Mouse (Mus musculus) forebrain, postnatal 0 days (tissue): ENCODE results near the gene Snd1. TPM values are rescaled to one million over a fixed set of nuclear protein-coding genes. Genes with fewer than 3 reads are reported as not detected.

Experiments used
- ATAC-seq: fragments of 200-750 bp; cut with Nextera tagmentation; 2 replicates; pipeline ENCODE4 v1.8.0; 2017; ENCODE audit warnings: mild to moderate bottlenecking, moderate library complexity
- DNase-seq: peaks from one replicate; pipeline ENCODE4 v3.0.0-alpha.2; 2015
- H3K27ac ChIP-seq: fragments of 300-500 bp; sonication (generic); 2 replicates; pipeline ENCODE4 v1.5.1; 2014; ENCODE audit warnings: low read depth, mild to moderate bottlenecking, antibody characterized with exemption, low read length, moderate library complexity, mixed read lengths
- H3K27me3 ChIP-seq: fragments of 300-500 bp; sonication (generic); 2 replicates; pipeline ENCODE4 v1.6.1; 2014; ENCODE audit warnings: mild to moderate bottlenecking, low read length, mixed read lengths; ENCODE audit not compliant: insufficient read depth
- H3K36me3 ChIP-seq: fragments of 300-500 bp; sonication (generic); 2 replicates; pipeline ENCODE4 v1.6.1; 2014; ENCODE audit warnings: mild to moderate bottlenecking, moderate library complexity; ENCODE audit not compliant: insufficient read depth
- H3K4me1 ChIP-seq: fragments of 300-500 bp; sonication (generic); 2 replicates; pipeline ENCODE4 v1.6.1; 2014; ENCODE audit warnings: antibody characterized with exemption; ENCODE audit not compliant: insufficient read depth
- H3K4me2 ChIP-seq: fragments of 300-500 bp; sonication (generic); 2 replicates; pipeline ENCODE4 v1.6.1; 2014; ENCODE audit warnings: low read depth, mild to moderate bottlenecking, moderate library complexity
- H3K4me3 ChIP-seq: fragments of 300-500 bp; sonication (generic); 2 replicates; pipeline ENCODE4 v1.5.1; 2014; ENCODE audit warnings: low read depth, low read length, mixed read lengths
- H3K9ac ChIP-seq: fragments of 300-500 bp; sonication (generic); 2 replicates; pipeline ENCODE4 v1.6.1; 2014; ENCODE audit warnings: mild to moderate bottlenecking
- H3K9me3 ChIP-seq: fragments of 300-500 bp; sonication (generic); 2 replicates; pipeline ENCODE4 v1.6.1; 2016; ENCODE audit warnings: low read length
- CTCF ChIP-seq: sonication (generic); IDR thresholded peaks from 2 replicates; pipeline ENCODE4 v1.5.1; 2016; ENCODE audit warnings: antibody characterized with exemption, control low read depth, low read depth
- WGBS: fragments of 180-500 bp; shearing (Covaris S2); extraction: QIAGEN DNeasy Blood & Tissue Kit; methylation state at CpG from one replicate; pipeline ENCODE4 v1.1.7; 2014; 5-methylcytosine and 5-hydroxymethylcytosine counted together
- polyA plus RNA-seq: library from polyadenylated mRNA; unstranded; fragments of >200 nt; fragmentation: Nextera tagmentation; extraction: Ambion mirVana; gene quantifications from 2 replicates; pipeline ENCODE4 v1.2.1, GENCODE M21; 2015
- total RNA-seq: library from RNA; depleted of rRNA; stranded (reverse); fragments of >200 nt; gene quantifications from 2 replicates; pipeline ENCODE4 v1.2.3, GENCODE M21; 2014

Snd1 gene
- total and polyA plus RNA-seq, 2 experiments from 2014 or later, result 72.4 to 90.8 TPM

GRCm38 (mm10) chr6:28486008-28486407 is 11.1 kb downstream of the Snd1 start:
- Histone ChIP-seq H3K4me2 (no peak overlapping the region), H3K36me3 (no peaks in the 10 kb centered on the region), H3K9me3 (no peaks in the 10 kb centered on the region), H3K9ac (no peak overlapping the region), H3K4me3 (no peak overlapping the region), H3K27ac (no peak overlapping the region), H3K4me1 (0 out of 2 replicates have a peak, but pooled peaks cover 5% of the 10 kb centered on the region), H3K27me3 (no peaks in the 10 kb centered on the region)
- ATAC-seq (no peak), DNase-seq (no peak)
- TF ChIP-seq CTCF, result no peak
- WGBS, result 92% methylated on average over 2 of the region's 2 CpGs

GRCm38 (mm10) chr6:28486471-28486870 is 11.5 kb downstream of the Snd1 start:
- H3K27ac ChIP-seq, result no peak overlapping the region
- H3K4me2 ChIP-seq, result no peak overlapping the region
- H3K27me3 ChIP-seq, result no peaks in the 10 kb centered on the region
- ATAC-seq (no peak), DNase-seq (no peak)
- TF ChIP-seq CTCF, result no peak
- no peaks in the 10 kb centered on the region for H3K9me3 ChIP-seq
- no peak overlapping the region for H3K9ac ChIP-seq
- 59% methylated on average over 2 of the region's 2 CpGs for WGBS
- no peak overlapping the region for H3K4me3 ChIP-seq
- H3K36me3 ChIP-seq, result no peaks in the 10 kb centered on the region
- H3K4me1 ChIP-seq, result 0 out of 2 replicates have a peak, but pooled peaks cover 3% of the 10 kb centered on the region

GRCm38 (mm10) chr6:28486905-28487304 is 12.0 kb downstream of the Snd1 start:
- H3K4me1 ChIP-seq, result 0 out of 2 replicates have a peak, but pooled peaks cover 3% of the 10 kb centered on the region
- 89% methylated on average over 7 of the region's 7 CpGs for WGBS

GRCm38 (mm10) chr6:28488204-28488851 is 13.4 kb downstream of the Snd1 start:
- no peak overlapping the region for H3K9ac ChIP-seq
- H3K27me3 ChIP-seq, result no peaks in the 10 kb centered on the region
- no peaks in the 10 kb centered on the region for H3K4me1 ChIP-seq
- no peak overlapping the region for H3K4me3 ChIP-seq
- ATAC-seq (peak; percentile 40; the same call in 1 of the 2 replicates), DNase-seq (peak; percentile 56)
- H3K4me2 ChIP-seq, result no peak overlapping the region
- no peaks in the 10 kb centered on the region for H3K9me3 ChIP-seq
- 68% methylated on average over 1 of the region's 1 CpGs for WGBS
- TF ChIP-seq CTCF, result no peak
- no peak overlapping the region for H3K27ac ChIP-seq
- H3K36me3 ChIP-seq, result no peaks in the 10 kb centered on the region

More at GRCm38 (mm10) chr6:28486905-28487304, 12.0 kb downstream of the Snd1 start:
- no peak overlapping the region for H3K4me2 ChIP-seq
- H3K4me3 ChIP-seq, result no peak overlapping the region
- no peak overlapping the region for H3K27ac ChIP-seq
- ATAC-seq (no peak), DNase-seq (no peak)
- no peak overlapping the region for H3K9ac ChIP-seq
- no peaks in the 10 kb centered on the region for H3K27me3 ChIP-seq
- TF ChIP-seq CTCF, result no peak
- no peaks in the 10 kb centered on the region for H3K9me3 ChIP-seq
- H3K36me3 ChIP-seq, result no peaks in the 10 kb centered on the region

- WGBS, result 84% methylated on average over 5 of the region's 5 CpGs
- H3K9ac ChIP-seq, result no peak overlapping the region
- DNase-seq (no peak), ATAC-seq (no peak)
- H3K27me3 ChIP-seq, result no peaks in the 10 kb centered on the region
- no peaks in the 10 kb centered on the region for H3K36me3 ChIP-seq
- no peaks in the 10 kb centered on the region for H3K9me3 ChIP-seq
- TF ChIP-seq CTCF, result no peak
- no peaks in the 10 kb centered on the region for H3K4me1 ChIP-seq
- H3K27ac ChIP-seq, result no peak overlapping the region
- H3K4me3 ChIP-seq, result no peak overlapping the region
- no peak overlapping the region for H3K4me2 ChIP-seq
These were observed 15.7 kb downstream of the Snd1 start for GRCm38 (mm10) chr6:28490612-28491011.

GRCm38 (mm10) chr6:28491198-28491597 is 16.3 kb downstream of the Snd1 start:
- H3K4me1 ChIP-seq, result no peaks in the 10 kb centered on the region

GRCm38 (mm10) chr6:28497837-28498236 is 22.9 kb downstream of the Snd1 start:
- no peak for TF ChIP-seq CTCF
- H3K27me3 ChIP-seq, result no peaks in the 10 kb centered on the region
- H3K9ac ChIP-seq, result no peak overlapping the region
- H3K9me3 ChIP-seq, result no peaks in the 10 kb centered on the region
- no peak overlapping the region for H3K27ac ChIP-seq
- H3K36me3 ChIP-seq, result no peaks in the 10 kb centered on the region
- no peak overlapping the region for H3K4me2 ChIP-seq
- no peak for ATAC-seq
- 74% methylated on average over 5 of the region's 5 CpGs for WGBS
- no peak for DNase-seq
- no peak overlapping the region for H3K4me3 ChIP-seq
- no peaks in the 10 kb centered on the region for H3K4me1 ChIP-seq

More at GRCm38 (mm10) chr6:28491198-28491597, 16.3 kb downstream of the Snd1 start:
- no peak overlapping the region for H3K4me3 ChIP-seq
- no peak for ATAC-seq
- no peak for TF ChIP-seq CTCF
- H3K27ac ChIP-seq, result no peak overlapping the region
- H3K9ac ChIP-seq, result no peak overlapping the region
- no peaks in the 10 kb centered on the region for H3K27me3 ChIP-seq
- no peak overlapping the region for H3K4me2 ChIP-seq
- H3K36me3 ChIP-seq, result no peaks in the 10 kb centered on the region
- no peaks in the 10 kb centered on the region for H3K9me3 ChIP-seq
- no peak for DNase-seq
